Mouse (Mus musculus) small intestine, adult 2 months (tissue): ENCODE results near the gene Nicn1. TPM values are rescaled to one million over a fixed set of nuclear protein-coding genes. Genes with fewer than 3 reads are reported as not detected.

Source experiments
- H3K27ac ChIP-seq: fragments of 200-500 bp; 2 replicates; pipeline ENCODE4 v1.5.1; 2012; ENCODE audit warnings: low read depth, low read length, control low read depth, inconsistent platforms; ENCODE audit not compliant: insufficient read depth
- H3K27me3 ChIP-seq: fragments of 200-500 bp; 2 replicates; pipeline ENCODE4 v1.6.1; 2012; ENCODE audit warnings: mild to moderate bottlenecking, moderate library complexity, low read length, inconsistent platforms; ENCODE audit not compliant: control insufficient read depth, insufficient read depth
- H3K36me3 ChIP-seq: fragments of 200-500 bp; 2 replicates; pipeline ENCODE4 v1.6.1; 2012; ENCODE audit warnings: mild to moderate bottlenecking, low read length, control low read depth, inconsistent platforms; ENCODE audit not compliant: control insufficient read depth, insufficient read depth
- H3K4me1 ChIP-seq: fragments of 200-500 bp; 2 replicates; pipeline ENCODE4 v1.6.1; 2012; ENCODE audit warnings: low read length, inconsistent platforms, mixed read lengths; ENCODE audit not compliant: control insufficient read depth, insufficient read depth, insufficient read length
- H3K4me3 ChIP-seq: fragments of 200-500 bp; 2 replicates; pipeline ENCODE4 v1.5.1; 2012; ENCODE audit warnings: low read depth, mild to moderate bottlenecking, control low read depth, inconsistent platforms, low read length, moderate library complexity
- CTCF ChIP-seq: fragments of 200-500 bp; IDR thresholded peaks from 2 replicates; pipeline ENCODE4 v1.5.1; 2012; ENCODE audit warnings: low read depth, mild to moderate bottlenecking, control low read depth, inconsistent platforms, low read length, moderate library complexity, mixed read lengths; ENCODE audit not compliant: insufficient replicate concordance, insufficient read length; ENCODE audit errors: extremely low read depth
- POLR2A ChIP-seq: fragments of 200-500 bp; IDR thresholded peaks from 2 replicates; pipeline ENCODE4 v1.6.1; 2012; ENCODE audit warnings: low read depth, mild to moderate bottlenecking, control low read depth, inconsistent platforms, low read length, moderate library complexity
- WGBS: fragments of 180-500 bp; shearing (Covaris S2); methylation state at CpG from one replicate; pipeline ENCODE4 v1.1.7; 2018; 5-methylcytosine and 5-hydroxymethylcytosine counted together
- polyA plus RNA-seq: library from polyadenylated mRNA; depleted of rRNA; stranded (reverse); fragments of >200 nt; gene quantifications from 2 replicates; pipeline ENCODE4 v1.2.3, GENCODE M21; 2012

Gene Nicn1
- polyA plus RNA-seq, 1 experiment, result 3.9 TPM

DNA sequence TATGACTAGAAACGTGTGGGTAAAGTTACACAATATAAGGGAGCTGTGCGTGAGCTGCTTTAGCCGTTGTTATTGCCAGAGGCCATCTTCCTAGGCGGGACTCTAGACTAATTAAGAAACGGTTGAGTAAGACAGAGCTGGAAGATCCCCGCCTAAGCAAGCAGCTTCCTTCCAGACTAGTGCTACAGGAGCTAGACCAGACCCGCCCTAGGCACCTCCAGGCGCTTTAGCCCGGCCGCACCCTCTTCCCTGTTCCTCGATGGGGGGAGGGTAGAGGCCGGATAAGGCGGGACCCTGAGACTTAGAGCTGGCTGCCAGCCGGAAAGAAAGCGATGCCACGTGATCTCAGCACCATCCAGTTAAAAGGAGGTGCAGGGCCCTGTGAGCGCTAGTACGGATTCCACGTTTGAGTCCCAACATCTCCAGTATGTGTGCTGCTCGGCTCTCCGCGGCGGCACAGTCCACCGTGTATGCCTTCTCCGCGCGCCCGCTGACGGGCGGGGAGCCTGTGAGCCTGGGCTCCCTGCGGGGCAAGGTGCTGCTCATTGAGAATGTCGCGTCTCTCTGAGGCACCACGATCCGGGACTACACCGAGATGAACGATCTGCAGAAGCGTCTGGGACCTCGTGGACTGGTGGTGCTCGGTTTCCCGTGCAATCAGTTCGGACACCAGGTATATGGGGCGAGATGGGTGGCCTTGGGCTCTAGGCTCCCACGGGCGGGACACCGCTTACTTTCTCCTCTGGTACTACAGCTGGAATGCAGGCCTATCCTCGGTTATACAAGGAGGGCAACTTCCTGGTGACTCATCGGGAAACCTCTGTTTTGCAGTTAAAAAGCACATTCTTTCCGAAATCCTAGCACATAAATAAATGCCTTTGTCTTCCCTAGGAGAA, 48.9 kb downstream of the Nicn1 start, which contains the start of gene Gpx1:
Gpx1 (plus strand) TSS at position 18 of the 896 bp plus-strand sequence.
- Histone ChIP-seq H3K27me3 (no peaks in the 10 kb centered on the region), H3K27ac (peak within 1 kb of the TSS; percentile 98), H3K4me1 (peaks cover 21% of the 10 kb centered on the region; the same call in 1 of the 2 replicates), H3K4me3 (peak within 1 kb of the TSS; percentile 92), H3K36me3 (peaks cover 19% of the 10 kb centered on the region)
- WGBS, result under 1% methylated on average over 49 of the region's 49 CpGs
- no peak for TF ChIP-seq CTCF
- peak; percentile 99 for TF ChIP-seq POLR2A

DNA sequence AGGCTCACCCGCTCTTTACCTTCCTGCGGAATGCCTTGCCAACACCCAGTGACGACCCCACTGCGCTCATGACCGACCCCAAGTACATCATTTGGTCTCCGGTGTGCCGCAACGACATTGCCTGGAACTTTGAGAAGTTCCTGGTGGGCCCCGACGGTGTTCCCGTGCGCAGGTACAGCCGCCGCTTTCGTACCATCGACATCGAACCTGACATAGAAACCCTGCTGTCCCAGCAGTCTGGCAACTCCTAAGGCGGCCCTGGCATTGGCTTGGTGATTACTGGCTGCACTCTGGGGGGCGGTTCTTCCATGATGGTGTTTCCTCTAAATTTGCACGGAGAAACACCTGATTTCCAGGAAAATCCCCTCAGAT, 49.6 kb downstream of the Nicn1 start:
- 3% methylated on average over 20 of the region's 20 CpGs for WGBS
- Histone ChIP-seq H3K27me3 (no peaks in the 10 kb centered on the region), H3K4me1 (peaks cover 24% of the 10 kb centered on the region; the same call in 1 of the 2 replicates), H3K36me3 (peaks cover 13% of the 10 kb centered on the region), H3K4me3 (peak overlapping the region; percentile 92), H3K27ac (peak overlapping the region; percentile 98)
- no peak for TF ChIP-seq POLR2A
- no peak for TF ChIP-seq CTCF

DNA sequence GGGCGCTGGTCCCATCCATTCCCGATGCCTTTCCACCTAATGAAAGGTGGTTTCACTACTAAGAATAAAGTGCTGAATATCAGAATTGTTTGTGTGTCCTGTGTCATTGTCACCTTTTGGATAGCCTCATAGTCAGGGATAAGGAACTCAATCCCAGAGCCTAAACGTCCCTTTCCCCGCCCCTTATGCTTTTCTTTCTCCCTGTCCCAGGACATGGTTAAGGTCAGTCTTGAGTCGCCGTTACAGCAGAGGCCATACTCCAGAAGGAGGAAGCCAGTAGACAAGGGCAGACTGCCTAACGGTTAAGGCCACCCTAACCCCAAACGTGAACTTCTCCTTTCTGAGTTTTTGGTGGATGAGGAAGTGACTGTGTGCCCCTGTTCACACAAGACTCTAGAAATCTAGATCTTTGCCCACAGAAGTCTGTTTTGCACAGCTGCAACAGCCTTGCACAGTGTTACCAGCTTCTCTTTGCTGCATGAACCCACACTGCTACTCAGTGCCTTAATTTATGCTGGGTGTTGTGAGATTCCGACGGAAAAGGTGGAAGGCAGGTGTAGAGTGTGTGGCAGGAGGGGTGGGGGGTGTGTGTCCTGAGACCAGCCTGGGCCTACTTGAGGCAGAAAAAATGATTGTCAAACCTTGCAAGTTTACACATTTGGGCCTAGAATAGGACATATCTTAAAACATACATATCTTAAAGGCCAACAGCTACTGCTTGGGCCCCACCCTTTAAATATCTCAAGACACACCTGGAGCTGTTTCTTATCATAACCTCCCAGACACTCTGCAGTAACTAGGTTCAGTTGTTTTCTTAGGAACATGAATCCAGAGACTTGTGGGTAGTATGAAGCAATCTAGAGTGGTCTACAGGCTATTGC, 50.3 kb downstream of the Nicn1 start:
- peak overlapping the region; percentile 98 for H3K27ac ChIP-seq
- H3K4me1 ChIP-seq, result peaks cover 27% of the 10 kb centered on the region; the same call in 1 of the 2 replicates
- peaks cover 7% of the 10 kb centered on the region for H3K36me3 ChIP-seq
- H3K4me3 ChIP-seq, result peak overlapping the region; percentile 92
- WGBS, result 16% methylated on average over 10 of the region's 10 CpGs
- no peaks in the 10 kb centered on the region for H3K27me3 ChIP-seq
- TF ChIP-seq CTCF, result no peak
- no peak for TF ChIP-seq POLR2A

DNA sequence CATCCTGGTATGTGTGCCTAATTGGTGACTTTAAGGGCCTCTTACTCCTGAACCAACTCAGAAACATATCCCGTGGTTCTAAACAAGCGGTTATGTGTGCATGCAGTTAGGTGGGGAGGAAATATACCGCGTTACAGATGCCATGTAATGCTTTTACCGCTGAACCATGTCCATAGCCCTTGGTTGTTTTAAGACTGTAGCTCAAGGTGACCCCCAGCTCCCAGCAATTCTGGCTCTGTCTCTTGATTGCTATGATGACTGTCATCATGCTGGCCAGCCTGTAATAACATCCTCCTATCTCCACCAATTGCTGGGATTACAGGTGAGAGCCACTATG, 50.9 kb downstream of the Nicn1 start:
- 32% methylated on average over 5 of the region's 5 CpGs for WGBS
- H3K4me1 ChIP-seq, result peaks cover 27% of the 10 kb centered on the region; the same call in 1 of the 2 replicates
- H3K36me3 ChIP-seq, result peaks cover 4% of the 10 kb centered on the region
- TF ChIP-seq POLR2A, result no peak
- no peak for TF ChIP-seq CTCF
- peak overlapping the region; percentile 98 for H3K27ac ChIP-seq
- no peaks in the 10 kb centered on the region for H3K27me3 ChIP-seq
- H3K4me3 ChIP-seq, result no peak overlapping the region

DNA sequence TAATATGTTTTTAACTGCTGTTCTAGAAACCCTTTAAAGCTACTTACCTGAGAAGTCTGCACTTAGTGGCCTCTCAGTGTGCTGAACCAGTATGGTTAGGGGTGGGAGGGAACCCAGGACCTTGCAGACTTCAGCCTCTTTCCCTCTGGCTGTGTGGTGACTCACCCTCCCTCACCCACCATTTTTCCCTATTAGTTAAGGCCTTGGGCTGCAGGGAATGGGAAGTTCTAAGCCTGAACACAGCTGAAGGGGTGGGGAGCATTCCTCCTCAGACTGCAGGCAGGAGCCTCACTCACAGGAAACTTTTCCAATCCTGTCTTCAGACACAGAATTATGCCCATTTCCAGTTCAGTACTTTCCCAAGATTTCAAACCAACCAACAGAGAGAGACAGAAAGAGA, 51.6 kb downstream of the Nicn1 start:
- Histone ChIP-seq H3K36me3 (peaks cover 3% of the 10 kb centered on the region), H3K27ac (peak overlapping the region; percentile 98), H3K4me1 (peaks cover 28% of the 10 kb centered on the region; the same call in 1 of the 2 replicates), H3K27me3 (no peaks in the 10 kb centered on the region), H3K4me3 (no peak overlapping the region)
- TF ChIP-seq CTCF, result no peak
- TF ChIP-seq POLR2A, result no peak

GRCm38 (mm10) chr9:108342301-108342831, 52.1 kb downstream of the Nicn1 start:
- 3% methylated on average over 5 of the region's 5 CpGs for WGBS
- Histone ChIP-seq H3K36me3 (peaks cover 3% of the 10 kb centered on the region), H3K27me3 (no peaks in the 10 kb centered on the region), H3K4me1 (peaks cover 30% of the 10 kb centered on the region; the same call in 1 of the 2 replicates), H3K27ac (peak overlapping the region; percentile 98), H3K4me3 (no peak overlapping the region)
- TF ChIP-seq POLR2A (no peak), CTCF (no peak)
